Mouse (Mus musculus) kidney, adult 2 months (tissue): ENCODE measurements at regions not wholly inside any gene's neighbourhood (a gene's known extent, or its start where the extent isn't known, plus 50 kb on each side); places are given as distances from the start of the nearest gene placed in this dataset.

Experiments
- CTCF ChIP-seq: fragments of 200-500 bp; conservative IDR thresholded peaks from 2 replicates; pipeline ENCODE4 v1.5.1; 2011; ENCODE audit warnings: low read depth, mild to moderate bottlenecking, control low read depth, low read length, moderate library complexity, mixed read lengths; ENCODE audit not compliant: insufficient read depth, insufficient read length
- POLR2A ChIP-seq: fragments of 200-500 bp; IDR thresholded peaks from one replicate; pipeline ENCODE4 v1.6.1; 2011; ENCODE audit warnings: low read depth, low read length, control low read depth

DNA sequence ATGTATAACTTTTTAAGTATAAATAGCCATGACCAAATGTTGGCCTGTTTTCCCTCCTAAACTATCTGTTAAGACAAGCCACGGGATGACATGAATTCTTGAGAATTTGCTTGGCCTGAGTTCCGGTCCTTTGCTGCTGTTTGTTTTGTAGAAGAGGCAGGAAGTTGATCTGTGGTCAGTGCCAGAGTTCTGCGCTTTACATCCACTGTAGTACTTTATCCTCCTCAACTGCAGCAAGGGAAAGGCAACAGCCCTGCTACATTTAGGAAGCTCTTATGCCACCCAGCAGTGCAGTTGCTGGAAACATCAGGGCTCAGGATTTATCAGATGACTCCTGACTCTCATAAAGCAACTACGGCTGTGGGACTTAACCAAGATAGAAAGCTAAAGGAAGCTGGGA, 508.4 kb upstream of the Map3k7 start:
- no peak for TF ChIP-seq CTCF
- no peak for TF ChIP-seq POLR2A
